In genomic region chr1:92099502-92099901, GRCm38 (mm10) we compare ENCODE assay signal across 9 mouse cellular contexts.
A peak's percentile ranks its signal among the peaks of the same experiment; 100 is the strongest.
DNase-seq lines count a peak whose midpoint lies in the region; ATAC-seq and TF ChIP-seq lines count a peak whose summit lies in the region.
"Had no signal": no experiment of that assay in that cellular context is flagged by ENCODE, and none has a peak within 500 bp of the region (broad histone marks: within the 10 kb centered on the region; RNA-seq: fewer than 3 reads in every experiment).

No protein-coding gene starts in this region.

- 34% methylated on average over 4 of the region's 4 CpGs for WGBS in lung, adult 2 months

- peak; percentile 9 for DNase-seq in embryo, embryonic 9.5 days (ENCODE audit: extremely low spot score)
- DNase-seq in embryo, embryonic 11 days, result no peak
- DNase-seq in lung, adult 18-20 months, result peak; percentile 50 to 56
- DNase-seq in lung, adult 2 months, result no peak
- peak; percentile 54 for DNase-seq in gastrocnemius, postnatal 10 days
- DNase-seq in cerebellum, adult 11-12 months, result no peak

- H3K27me3 ChIP-seq in megakaryocyte, embryonic 14.5 days (replicated peaks), result no peaks in the 10 kb centered on the region
- H3K27me3 ChIP-seq: heart, embryonic 15.5 days had no signal

- TF ChIP-seq CTCF in lung, adult 2 months (IDR thresholded peaks at IDR 0.05; ENCODE audit: insufficient read depth, low read length), result no peak

- H3K9me3 ChIP-seq in megakaryocyte, embryonic 14.5 days, result no peaks in the 10 kb centered on the region
- H3K9me3 ChIP-seq: heart, embryonic 15.5 days had no signal

- ATAC-seq in inflammation-experienced regulatory T-cells, adult 6 months, result no peak

- TF ChIP-seq POLR2A in lung, adult 2 months (IDR thresholded peaks at IDR 0.05; ENCODE audit: borderline replicate concordance, extremely low read depth, low read depth, low read length), result no peak

- H3K4me3 ChIP-seq in lung, adult 2 months (replicated peaks; ENCODE audit: extremely low read depth, low read depth, low read length), result no peak overlapping the region
- peak overlapping the region; percentile 21 for H3K4me3 ChIP-seq in megakaryocyte, embryonic 14.5 days (replicated peaks)
- H3K4me3 ChIP-seq: heart, embryonic 15.5 days had no signal

- no peaks in the 10 kb centered on the region for H3K36me3 ChIP-seq in megakaryocyte, embryonic 14.5 days (replicated peaks; ENCODE audit: low read length)
- H3K36me3 ChIP-seq: heart, embryonic 15.5 days had no signal

- H3K4me1 ChIP-seq in lung, adult 2 months (ENCODE audit: control insufficient read depth, insufficient read depth, low read length), result peaks cover 15% of the 10 kb centered on the region
- peaks cover 58% of the 10 kb centered on the region for H3K4me1 ChIP-seq in megakaryocyte, embryonic 14.5 days

Comparison
In these comparisons a context has a peak if more than half of its experiments do, and no peak if none do; other contexts are left out.
1. DNase-seq: peak in embryo, embryonic 9.5 days (single experiment), lung, adult 18-20 months (2 of 2) and gastrocnemius, postnatal 10 days (single experiment); none in embryo, embryonic 11 days (single experiment), lung, adult 2 months (single experiment) and cerebellum, adult 11-12 months (single experiment).